Mouse (Mus musculus) thymus, adult 2 months (tissue): ENCODE measurements around the gene Plk2.

Source experiments
- CTCF ChIP-seq: fragments of 200-500 bp; IDR thresholded peaks from 2 replicates; pipeline ENCODE4 v1.5.1; 2012; ENCODE audit warnings: mild to moderate bottlenecking, control low read depth, low read length, moderate library complexity, borderline replicate concordance; ENCODE audit not compliant: control insufficient read depth, poor library complexity, insufficient read depth; ENCODE audit errors: extremely low read depth
- POLR2A ChIP-seq: fragments of 200-500 bp; IDR thresholded peaks from 2 replicates; pipeline ENCODE4 v1.6.1; 2012; ENCODE audit warnings: mild to moderate bottlenecking, low read length, control low read depth, moderate library complexity; ENCODE audit not compliant: control insufficient read depth, poor library complexity, insufficient read depth; ENCODE audit errors: extremely low read depth

- no peak for TF ChIP-seq POLR2A
- TF ChIP-seq CTCF: no peak
Measured at GRCm38 (mm10) chr13:110392631-110393030, 2.2 kb upstream of the Plk2 start.
